Mouse (Mus musculus) hindbrain, embryonic 16.5 days (tissue): Measurements from ENCODE around the gene Cyp2j6. TPM values are rescaled to one million over a fixed set of nuclear protein-coding genes. Genes with fewer than 3 reads are reported as not detected.
"Not testable (repeated sequence)": the region's sequence is repeated elsewhere in the genome, so short reads cannot be mapped to it uniquely, and the experiment has no call there.

Experiments used
- ATAC-seq: fragments of 200-750 bp; cut with Nextera tagmentation; 2 replicates; pipeline ENCODE4 v1.8.0; 2017; ENCODE audit warnings: moderate TSS enrichment, moderate library complexity
- H3K27ac ChIP-seq: fragments of 300-500 bp; sonication (generic); 2 replicates; pipeline ENCODE4 v1.5.1; 2014; ENCODE audit warnings: low read depth, mild to moderate bottlenecking, control low read depth, low read length, moderate library complexity
- H3K27me3 ChIP-seq: fragments of 300-500 bp; sonication (generic); replicated peaks from 2 replicates; pipeline ENCODE4 v1.6.1; 2014; ENCODE audit warnings: low read length; ENCODE audit not compliant: control insufficient read depth, insufficient read depth
- H3K36me3 ChIP-seq: fragments of 300-500 bp; sonication (generic); 2 replicates; pipeline ENCODE4 v1.6.1; 2014; ENCODE audit warnings: mild to moderate bottlenecking, low read length, moderate library complexity, mixed read lengths; ENCODE audit not compliant: control insufficient read depth, insufficient read depth
- H3K4me1 ChIP-seq: fragments of 300-500 bp; sonication (generic); 2 replicates; pipeline ENCODE4 v1.6.1; 2014; ENCODE audit warnings: low read depth, low read length; ENCODE audit not compliant: control insufficient read depth, insufficient read depth
- H3K4me2 ChIP-seq: fragments of 300-500 bp; sonication (generic); 2 replicates; pipeline ENCODE4 v1.6.1; 2014; ENCODE audit warnings: mild to moderate bottlenecking, low read length, control low read depth, moderate library complexity
- H3K4me3 ChIP-seq: fragments of 300-500 bp; sonication (generic); 2 replicates; pipeline ENCODE4 v1.5.1; 2014; ENCODE audit warnings: mild to moderate bottlenecking, low read length, control low read depth, moderate library complexity
- H3K9ac ChIP-seq: fragments of 300-500 bp; sonication (generic); 2 replicates; pipeline ENCODE4 v1.6.1; 2014; ENCODE audit warnings: low read depth, mild to moderate bottlenecking, control low read depth, low read length, moderate library complexity
- H3K9me3 ChIP-seq: fragments of 300-500 bp; sonication (generic); 2 replicates; pipeline ENCODE4 v1.6.1; 2014; ENCODE audit warnings: mild to moderate bottlenecking, low read length, moderate library complexity; ENCODE audit not compliant: control insufficient read depth
- WGBS: fragments of 180-500 bp; shearing (Covaris S2); extraction: QIAGEN DNeasy Blood & Tissue Kit; methylation state at CpG from one replicate; pipeline ENCODE4 v1.1.7; 2014; 5-methylcytosine and 5-hydroxymethylcytosine counted together
- polyA plus RNA-seq: library from polyadenylated mRNA; unstranded; fragments of >200 nt; fragmentation: Nextera tagmentation; extraction: Ambion mirVana; gene quantifications from 2 replicates; pipeline ENCODE4 v1.2.1, GENCODE M21; 2015

Gene Cyp2j6
- 6.8 and 8.8 TPM in 2 replicates for polyA plus RNA-seq

DNA sequence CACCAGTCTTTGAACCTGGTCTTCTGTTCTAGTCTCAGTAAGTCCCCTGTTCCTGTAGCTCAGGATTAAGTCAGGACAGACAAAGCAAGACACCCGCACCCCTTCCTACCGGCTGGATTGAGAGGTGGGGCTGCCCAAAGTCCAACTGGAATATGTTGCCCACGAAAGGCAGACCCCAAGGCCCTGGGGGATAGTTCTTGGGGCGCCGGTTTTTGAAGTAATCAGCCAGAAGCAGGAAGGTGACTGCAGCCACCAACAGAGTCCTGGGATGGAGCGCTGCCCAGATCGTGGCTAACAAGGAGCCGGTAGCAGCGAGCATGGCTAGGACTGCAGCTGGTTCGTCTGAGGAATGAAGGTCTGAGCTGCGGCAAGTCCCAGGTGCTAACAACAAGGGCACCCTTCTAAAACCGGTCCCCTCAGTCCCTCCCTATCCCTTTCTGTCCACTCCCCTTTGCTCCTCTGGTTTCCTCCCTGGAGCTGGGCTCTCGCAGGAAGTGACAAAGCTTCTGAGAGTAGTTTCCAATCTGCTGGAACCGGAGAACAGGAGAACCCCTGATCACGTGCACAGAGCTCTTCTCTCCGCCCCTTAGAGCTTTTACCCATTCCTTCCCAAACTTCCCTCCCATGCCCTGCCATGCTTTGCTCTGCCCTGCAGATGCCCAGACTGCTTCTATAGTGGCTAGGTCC is at the start of gene Cyp2j6:
Cyp2j6 (minus strand) TSS at position 529 of the 687 bp plus-strand sequence.
- no peaks in the 10 kb centered on the region for H3K36me3 ChIP-seq
- H3K4me1 ChIP-seq, result no peaks in the 10 kb centered on the region
- peak within 1 kb of the TSS; percentile 76 for H3K27ac ChIP-seq
- no peaks in the 10 kb centered on the region for H3K9me3 ChIP-seq
- no peaks in the 10 kb centered on the region for H3K27me3 ChIP-seq
- peak within 1 kb of the TSS; percentile 82 for H3K4me2 ChIP-seq
- 5% methylated on average over 16 of the region's 16 CpGs for WGBS
- peak within 1 kb of the TSS; percentile 83 for H3K9ac ChIP-seq
- H3K4me3 ChIP-seq, result peak within 1 kb of the TSS; percentile 72
- peak; percentile 96 for ATAC-seq

DNA sequence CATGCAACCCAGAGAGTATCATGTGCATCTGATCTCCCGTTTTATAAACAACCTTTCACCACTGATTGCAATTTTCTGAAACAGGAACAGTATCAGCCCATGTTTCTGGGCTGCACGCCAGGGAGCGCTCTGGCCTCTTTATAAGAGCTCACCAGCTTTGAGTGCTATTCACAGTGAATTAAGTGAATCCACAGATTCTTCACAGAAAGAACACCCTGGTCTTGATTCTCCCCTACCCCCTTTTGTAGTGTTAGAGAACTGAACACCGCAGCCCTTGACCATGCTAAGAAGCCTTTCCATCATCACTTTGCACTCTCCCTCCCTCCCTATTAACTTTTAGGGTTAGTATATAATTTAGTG is 38.3 kb upstream of the Cyp2j6 start:
- Histone ChIP-seq H3K4me1 (no peaks in the 10 kb centered on the region), H3K9me3 (no peaks in the 10 kb centered on the region), H3K36me3 (no peaks in the 10 kb centered on the region), H3K4me2 (peak overlapping the region; percentile 53), H3K27ac (0 out of 2 replicates have a peak overlapping the region, but pooled peaks have one; percentile 48), H3K4me3 (peak overlapping the region; percentile 43), H3K9ac (no peak overlapping the region), H3K27me3 (no peaks in the 10 kb centered on the region)
- ATAC-seq, result peak; percentile 91; the same call in 1 of the 2 replicates
- WGBS, result 24% methylated on average over 4 of the region's 4 CpGs

DNA sequence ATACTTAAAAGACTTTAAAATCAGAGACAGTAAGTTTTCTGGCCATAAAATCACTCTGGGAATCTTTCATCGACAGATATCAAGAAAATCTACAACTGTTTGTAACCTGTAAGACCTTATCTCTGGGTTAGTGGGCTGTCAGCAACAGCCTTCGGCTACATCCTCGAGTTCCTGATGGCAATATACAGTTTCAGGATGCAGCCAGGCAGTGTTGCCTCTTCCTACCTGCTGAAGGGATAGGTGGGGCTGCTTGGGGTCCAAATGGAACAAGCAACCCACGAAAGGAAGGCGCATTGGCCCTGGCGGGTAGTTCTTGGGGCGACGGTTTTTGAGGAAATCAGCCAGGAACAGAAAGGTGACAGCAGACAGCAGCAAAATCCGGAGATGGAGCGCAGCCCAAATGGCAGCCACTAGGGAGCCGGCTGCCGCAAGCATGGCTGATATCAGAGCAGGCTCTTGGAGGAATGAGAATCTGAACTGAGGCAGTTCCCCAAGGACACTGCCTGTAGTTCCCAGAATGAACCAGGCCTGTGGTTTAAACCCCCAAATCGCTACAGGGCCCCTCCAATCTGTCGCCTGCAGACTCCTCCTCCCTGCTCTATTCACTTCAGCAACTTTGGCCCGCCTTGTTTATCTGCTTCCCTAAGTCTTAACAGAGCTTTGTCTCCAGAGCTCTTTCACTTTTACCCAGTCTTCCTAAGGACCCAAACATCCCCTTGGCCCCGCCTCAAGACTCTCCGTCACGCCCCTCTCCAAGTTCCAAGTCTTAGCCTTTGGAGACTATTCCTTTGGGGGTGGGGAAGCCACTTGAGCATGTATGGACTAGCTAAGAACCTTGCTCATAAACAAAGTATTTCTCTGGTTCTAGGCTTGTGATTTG is 37.7 kb upstream of the Cyp2j6 start, which contains the start of gene Cyp2j9:
Cyp2j9 (minus strand) TSS at position 668 of the 880 bp plus-strand sequence.
- Histone ChIP-seq H3K4me2 (peak within 1 kb of the TSS; percentile 53), H3K27ac (peak within 1 kb of the TSS; percentile 48), H3K36me3 (no peaks in the 10 kb centered on the region), H3K9ac (peak within 1 kb of the TSS; percentile 35), H3K9me3 (no peaks in the 10 kb centered on the region), H3K4me3 (peak within 1 kb of the TSS; percentile 43), H3K4me1 (no peaks in the 10 kb centered on the region), H3K27me3 (no peaks in the 10 kb centered on the region)
- peak; percentile 95 for ATAC-seq
- WGBS, result 8% methylated on average over 18 of the region's 18 CpGs

DNA sequence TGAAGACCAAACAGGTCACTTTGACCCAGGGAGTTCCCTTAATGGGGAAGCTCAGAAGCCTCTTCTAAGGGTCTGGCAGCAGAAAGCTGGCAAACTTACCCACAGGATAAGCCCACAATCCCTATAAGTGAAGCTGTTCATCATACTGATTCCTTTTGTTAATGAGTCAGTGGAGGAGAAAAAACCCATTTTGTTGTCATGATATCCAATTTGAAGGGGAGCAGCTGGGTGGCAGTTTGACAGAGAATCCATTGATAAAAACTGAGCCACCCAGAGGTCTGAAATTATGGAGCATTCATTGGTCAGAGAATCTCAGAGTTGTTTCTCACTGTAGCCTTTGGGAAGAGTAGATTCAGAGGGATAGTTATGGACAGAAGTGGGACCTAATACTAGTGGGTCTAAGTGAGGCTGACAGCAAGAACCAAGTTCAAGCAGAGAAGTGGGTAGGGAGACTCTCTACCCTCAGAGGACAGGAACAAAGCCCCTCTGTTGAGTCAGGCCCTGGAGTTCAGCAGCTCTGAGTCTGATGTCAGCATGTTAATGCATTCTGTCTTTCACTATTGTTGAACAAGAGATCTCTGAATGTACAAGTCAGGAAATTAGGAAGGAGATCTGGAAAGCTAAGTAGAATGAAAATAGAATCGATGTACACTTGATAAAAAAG is 28.1 kb upstream of the Cyp2j6 start:
- Histone ChIP-seq H3K27ac (0 out of 2 replicates have a peak overlapping the region, but pooled peaks have one; percentile 29), H3K4me1 (no peaks in the 10 kb centered on the region), H3K4me2 (no peak overlapping the region), H3K9me3 (no peaks in the 10 kb centered on the region), H3K9ac (no peak overlapping the region), H3K27me3 (no peaks in the 10 kb centered on the region), H3K4me3 (no peak overlapping the region), H3K36me3 (no peaks in the 10 kb centered on the region)
- WGBS, result 64% methylated on average over 1 of the region's 1 CpGs
- peak; percentile 70 for ATAC-seq

DNA sequence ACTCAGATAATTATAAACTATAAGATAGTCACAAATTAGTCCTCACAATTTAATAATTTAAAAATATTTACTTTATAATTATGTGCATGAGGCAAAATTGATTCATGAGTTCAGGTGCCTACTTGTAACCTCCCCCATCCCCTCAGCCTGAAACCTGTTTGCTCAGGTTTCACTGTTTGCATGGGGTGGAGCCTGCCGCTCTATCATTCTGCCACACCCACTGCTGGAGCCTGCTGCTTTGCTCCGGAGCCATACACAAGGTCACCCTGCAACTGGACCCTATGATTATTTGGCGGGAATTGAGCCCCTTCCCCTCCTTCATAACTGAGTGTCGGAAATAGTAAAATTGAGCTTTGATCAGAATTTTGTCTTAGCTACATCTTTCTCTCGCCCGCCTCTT is 26.9 kb upstream of the Cyp2j6 start:
- WGBS, result 61% methylated on average over 6 of the region's 6 CpGs

DNA sequence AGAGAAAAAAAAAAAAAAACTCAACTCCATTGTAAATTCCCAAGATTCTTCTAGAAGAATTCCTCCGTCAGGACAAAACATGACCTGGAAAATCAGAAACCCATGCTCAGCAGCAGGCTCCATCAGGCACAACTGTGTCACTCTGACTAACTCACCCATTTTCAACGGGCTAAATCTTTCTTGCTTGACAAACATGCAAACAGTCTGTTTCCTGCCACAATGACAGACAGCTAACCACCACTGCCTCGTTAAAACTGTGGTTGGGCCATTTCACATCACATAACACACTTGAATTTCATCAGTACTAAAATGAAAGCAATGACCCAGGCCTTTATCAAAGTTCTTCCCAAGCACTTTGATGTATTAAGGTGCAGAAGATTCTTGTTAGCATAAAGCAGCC is 16.0 kb upstream of the Cyp2j6 start:
- H3K9ac ChIP-seq, result no peak overlapping the region
- ATAC-seq, result no peak
- WGBS, result 66% methylated on average over 3 of the region's 3 CpGs
- H3K36me3 ChIP-seq, result no peaks in the 10 kb centered on the region
- H3K4me3 ChIP-seq, result no peak overlapping the region
- H3K27ac ChIP-seq, result no peak overlapping the region
- no peak overlapping the region for H3K4me2 ChIP-seq
- no peaks in the 10 kb centered on the region for H3K9me3 ChIP-seq
- no peaks in the 10 kb centered on the region for H3K27me3 ChIP-seq
- H3K4me1 ChIP-seq, result no peaks in the 10 kb centered on the region

More for the DNA sequence above, 26.9 kb upstream of the Cyp2j6 start:
- not testable (repeated sequence) for H3K27me3 ChIP-seq, H3K9ac ChIP-seq, H3K4me1 ChIP-seq, ATAC-seq, H3K4me3 ChIP-seq, H3K4me2 ChIP-seq, H3K9me3 ChIP-seq, H3K36me3 ChIP-seq, H3K27ac ChIP-seq

DNA sequence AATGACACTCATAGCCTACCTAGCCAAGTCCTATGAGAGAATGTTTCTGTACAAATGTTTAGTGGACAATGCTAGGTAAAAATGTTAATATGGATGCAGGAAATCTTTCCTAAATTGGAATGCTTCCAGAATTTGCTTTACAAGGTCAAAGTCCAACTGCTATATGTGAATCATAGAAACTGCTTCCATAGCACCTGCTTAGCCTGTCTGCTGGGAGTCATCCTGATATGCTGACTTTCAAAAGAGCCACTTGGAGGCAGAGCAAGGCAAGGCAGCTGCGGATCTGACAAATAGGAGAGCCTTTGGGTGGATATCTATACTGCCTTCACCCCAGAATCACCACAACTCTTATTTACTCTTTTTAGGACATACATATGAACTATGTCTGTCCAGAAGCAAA is 14.5 kb upstream of the Cyp2j6 start:
- Histone ChIP-seq H3K4me2 (no peak overlapping the region), H3K4me1 (no peaks in the 10 kb centered on the region), H3K27me3 (no peaks in the 10 kb centered on the region), H3K4me3 (no peak overlapping the region), H3K36me3 (no peaks in the 10 kb centered on the region), H3K27ac (no peak overlapping the region), H3K9me3 (no peaks in the 10 kb centered on the region), H3K9ac (no peak overlapping the region)
- 89% methylated on average over 1 of the region's 1 CpGs for WGBS
- ATAC-seq, result no peak

DNA sequence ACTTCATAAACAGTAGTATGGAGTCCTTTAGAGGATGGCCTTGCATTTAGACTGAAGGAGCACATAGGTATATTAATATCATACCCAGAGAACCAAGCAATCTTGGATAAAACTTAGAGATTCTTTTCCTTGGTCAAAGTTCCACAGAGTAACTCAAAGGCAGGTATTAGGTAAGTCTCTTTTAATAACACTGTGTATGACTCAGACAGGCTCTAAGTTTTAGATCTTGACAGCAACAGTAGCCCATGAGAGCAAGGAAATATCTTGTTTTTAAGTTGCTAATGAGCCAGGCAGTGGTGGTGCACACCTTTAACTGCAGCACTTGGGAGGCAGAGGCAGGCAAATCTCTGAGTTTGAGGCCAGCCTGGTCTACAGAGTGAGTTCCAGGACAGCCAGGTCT is 12.3 kb upstream of the Cyp2j6 start:
- no peaks in the 10 kb centered on the region for H3K4me1 ChIP-seq
- H3K27me3 ChIP-seq, result no peaks in the 10 kb centered on the region
- H3K4me2 ChIP-seq, result no peak overlapping the region
- H3K9ac ChIP-seq, result no peak overlapping the region
- ATAC-seq, result no peak
- H3K9me3 ChIP-seq, result no peaks in the 10 kb centered on the region
- H3K36me3 ChIP-seq, result no peaks in the 10 kb centered on the region
- no peak overlapping the region for H3K4me3 ChIP-seq
- no peak overlapping the region for H3K27ac ChIP-seq

DNA sequence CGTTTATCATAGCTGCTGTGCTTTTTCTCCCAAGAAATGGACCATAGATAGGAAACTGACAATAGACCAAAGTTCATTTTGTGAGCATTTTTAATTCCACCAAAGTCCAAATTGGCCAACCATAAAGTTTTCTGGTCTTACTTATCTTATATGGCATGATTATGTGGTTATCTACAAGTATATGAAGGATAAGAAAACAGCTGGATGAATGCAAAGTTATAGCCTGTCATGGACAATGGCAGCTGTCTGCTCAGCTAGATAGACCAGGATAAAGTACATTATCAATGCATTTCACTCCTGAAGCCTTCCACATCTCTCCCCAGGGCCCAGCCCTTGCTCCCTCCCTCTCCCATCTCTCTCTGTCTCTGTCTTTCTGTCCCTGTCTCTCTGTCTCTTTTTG is 7.0 kb upstream of the Cyp2j6 start:
- Histone ChIP-seq H3K9me3 (no peaks in the 10 kb centered on the region), H3K36me3 (no peaks in the 10 kb centered on the region), H3K27ac (no peak overlapping the region), H3K4me2 (no peak overlapping the region), H3K4me3 (no peak overlapping the region), H3K27me3 (no peaks in the 10 kb centered on the region), H3K4me1 (no peaks in the 10 kb centered on the region), H3K9ac (no peak overlapping the region)
- 88% methylated on average over 1 of the region's 1 CpGs for WGBS
- no peak for ATAC-seq
